ENCODE assay signal across 8 mouse cellular contexts in the genomic region with DNA sequence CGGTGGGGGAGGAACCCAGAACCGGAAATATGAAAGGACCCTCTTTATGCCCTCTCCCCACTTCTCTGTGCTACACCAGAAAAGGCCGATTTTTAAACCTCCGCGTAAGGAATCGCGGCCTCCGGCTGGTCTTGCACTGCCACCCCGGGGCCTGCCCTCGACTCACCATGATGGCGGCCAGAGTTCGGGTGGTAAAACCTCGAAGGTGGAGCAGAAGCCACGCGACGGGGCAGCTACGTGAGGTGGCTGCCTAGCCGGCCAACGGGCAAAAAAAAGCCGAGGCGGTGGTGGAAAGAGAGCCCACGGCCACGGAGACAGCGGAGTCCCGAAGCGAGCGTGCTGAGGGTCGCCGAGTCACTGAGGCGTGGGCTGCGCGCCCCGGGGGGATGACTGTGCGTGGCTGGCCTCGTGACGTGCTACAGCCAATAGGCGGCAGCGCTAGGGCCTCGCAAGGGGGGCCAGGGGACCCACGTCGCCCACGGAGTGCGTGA. TPM values are rescaled to one million over a fixed set of nuclear protein-coding genes. Genes with fewer than 3 reads are reported as not detected.
DNase-seq lines count a peak whose midpoint lies in the region; ATAC-seq and TF ChIP-seq lines count a peak whose summit lies in the region.

A gene (minus strand): TSS at position 396 of the 491 bp plus-strand sequence.

- no peaks in the 10 kb centered on the region for H3K27me3 ChIP-seq in kidney, embryonic 14.5 days (ENCODE audit: control insufficient read depth, insufficient read depth, low read length)
- no peaks in the 10 kb centered on the region for H3K27me3 ChIP-seq in forebrain, embryonic 11.5 days (ENCODE audit: control insufficient read depth, insufficient read depth, low read length)
- no peaks in the 10 kb centered on the region for H3K27me3 ChIP-seq in liver, embryonic 11.5 days (replicated peaks; ENCODE audit: control insufficient read depth, insufficient read depth, low read length)
- H3K27me3 ChIP-seq in testis, adult 2 months (ENCODE audit: control insufficient read depth, insufficient read depth, low read length), result no peaks in the 10 kb centered on the region

- H3K9me3 ChIP-seq in kidney, embryonic 14.5 days (ENCODE audit: control insufficient read depth, low read length), result peaks cover 11% of the 10 kb centered on the region
- peaks cover 10% of the 10 kb centered on the region for H3K9me3 ChIP-seq in forebrain, embryonic 11.5 days (ENCODE audit: control insufficient read depth, low read length)
- H3K9me3 ChIP-seq in liver, embryonic 11.5 days (ENCODE audit: control insufficient read depth, low read length), result peaks cover 7% of the 10 kb centered on the region

- no peak for DNase-seq in kidney, adult 18-20 months
- DNase-seq in R1 (ENCODE audit: low read depth, low spot score), result peak; percentile 60
- no peak for DNase-seq in forebrain, embryonic 11.5 days (ENCODE audit: low spot score)
- DNase-seq in liver, embryonic 11.5 days (ENCODE audit: low spot score), result peak; percentile 46
- DNase-seq in B cell, adult 2 months, result no peak
- DNase-seq in urinary bladder, adult 18-20 months (ENCODE audit: low spot score in 2 of 2), result no peak

- H3K4me2 ChIP-seq in kidney, embryonic 14.5 days (replicated peaks; ENCODE audit: low read depth, low read length), result peak within 1 kb of the TSS; percentile 51
- peak within 1 kb of the TSS; percentile 50 for H3K4me2 ChIP-seq in forebrain, embryonic 11.5 days (ENCODE audit: low read depth, low read length, severe bottlenecking)
- H3K4me2 ChIP-seq in liver, embryonic 11.5 days, result peak within 1 kb of the TSS; percentile 66

- peak; percentile 94 for TF ChIP-seq POLR2A in testis, adult 2 months (IDR thresholded peaks at IDR 0.05; ENCODE audit: control insufficient read depth, low read depth, low read length)

- H3K4me1 ChIP-seq in kidney, embryonic 14.5 days (ENCODE audit: control insufficient read depth, insufficient read depth, low read length), result no peaks in the 10 kb centered on the region
- H3K4me1 ChIP-seq in forebrain, embryonic 11.5 days (replicated peaks; ENCODE audit: control insufficient read depth, insufficient read depth, low read length), result no peaks in the 10 kb centered on the region; the same call in 1 of the 2 replicates
- H3K4me1 ChIP-seq in liver, embryonic 11.5 days (replicated peaks; ENCODE audit: control insufficient read depth, insufficient read depth, low read length), result no peaks in the 10 kb centered on the region
- peaks cover 4% of the 10 kb centered on the region for H3K4me1 ChIP-seq in testis, adult 2 months (ENCODE audit: control insufficient read depth, insufficient read depth, low read length)

- no peak for TF ChIP-seq CTCF in testis, adult 2 months (IDR thresholded peaks at IDR 0.05; ENCODE audit: control insufficient read depth, insufficient read depth, insufficient replicate concordance, low read depth, low read length)

- WGBS in kidney, embryonic 14.5 days, result 95% methylated on average over 42 of the region's 43 CpGs
- 92% methylated on average over 43 of the region's 43 CpGs for WGBS in forebrain, embryonic 11.5 days
- WGBS in liver, embryonic 11.5 days, result 90% methylated on average over 43 of the region's 43 CpGs

- peak within 1 kb of the TSS; percentile 59; the same call in 1 of the 2 replicates for H3K27ac ChIP-seq in kidney, embryonic 14.5 days (ENCODE audit: low read depth, low read length)
- no peak within 1 kb of the TSS for H3K27ac ChIP-seq in forebrain, embryonic 11.5 days (ENCODE audit: low read depth, low read length)
- H3K27ac ChIP-seq in liver, embryonic 11.5 days (ENCODE audit: low read depth, low read length), result peak within 1 kb of the TSS; percentile 48
- peak within 1 kb of the TSS; percentile 92 for H3K27ac ChIP-seq in testis, adult 2 months (ENCODE audit: control insufficient read depth, insufficient read depth, low read depth, low read length)

- peak within 1 kb of the TSS; percentile 60 for H3K9ac ChIP-seq in kidney, embryonic 14.5 days (ENCODE audit: low read depth, low read length)
- peak within 1 kb of the TSS; percentile 47 for H3K9ac ChIP-seq in forebrain, embryonic 11.5 days (ENCODE audit: low read length)
- H3K9ac ChIP-seq in liver, embryonic 11.5 days (ENCODE audit: low read depth, low read length), result peak within 1 kb of the TSS; percentile 58

- ATAC-seq in kidney, embryonic 14.5 days (ENCODE audit: low FRiP score, low TSS enrichment), result peak; percentile 1; the same call in 1 of the 2 replicates
- ATAC-seq in forebrain, embryonic 11.5 days (replicated peaks; ENCODE audit: low FRiP score), result peak; percentile 13; the same call in 1 of the 2 replicates
- ATAC-seq in liver, embryonic 11.5 days (replicated peaks; ENCODE audit: low FRiP score), result no peak

- peak within 1 kb of the TSS; percentile 38 for H3K4me3 ChIP-seq in kidney, embryonic 14.5 days (ENCODE audit: low read length)
- H3K4me3 ChIP-seq in forebrain, embryonic 11.5 days (ENCODE audit: low read depth, low read length), result peak within 1 kb of the TSS; percentile 35
- peak within 1 kb of the TSS; percentile 57 for H3K4me3 ChIP-seq in liver, embryonic 11.5 days (ENCODE audit: low read depth, low read length)
- H3K4me3 ChIP-seq in testis, adult 2 months (ENCODE audit: control insufficient read depth, low read depth, low read length), result peak within 1 kb of the TSS; percentile 86

- no peaks in the 10 kb centered on the region for H3K36me3 ChIP-seq in kidney, embryonic 14.5 days (ENCODE audit: control insufficient read depth, insufficient read depth, low read length)
- H3K36me3 ChIP-seq in forebrain, embryonic 11.5 days (ENCODE audit: control insufficient read depth, insufficient read depth, low read length), result no peaks in the 10 kb centered on the region
- 0 out of 2 replicates have a peak, but pooled peaks cover 2% of the 10 kb centered on the region for H3K36me3 ChIP-seq in liver, embryonic 11.5 days (ENCODE audit: control insufficient read depth, insufficient read depth, low read length)
- H3K36me3 ChIP-seq in testis, adult 2 months (ENCODE audit: control insufficient read depth, insufficient read depth, low read length), result no peaks in the 10 kb centered on the region

RNA-seq across cellular contexts. Expression of the gene that starts here (rescaled TPM):
- not detected in 2 replicates for polyA plus RNA-seq in kidney, embryonic 14.5 days (2014; fragmentation: Nextera tagmentation; extraction: Ambion mirVana)
- not detected in 2 replicates for polyA plus RNA-seq in forebrain, embryonic 11.5 days (2014; fragmentation: Nextera tagmentation; extraction: Ambion mirVana)
- polyA plus RNA-seq in liver, embryonic 11.5 days (2014; fragmentation: Nextera tagmentation; extraction: Ambion mirVana), result 0.18 and 0.45 TPM in 2 replicates
- 50.6 and 53.1 TPM in 2 replicates for polyA plus RNA-seq in testis, adult 2 months (2012; rRNA removed)

Comparison
In these comparisons a context has a peak if more than half of its experiments do, and no peak if none do; other contexts are left out.
1. RNA of the gene that starts here (polyA plus RNA-seq): 50.6 to 53.1 TPM in testis, adult 2 months; 0.18 to 0.45 TPM in liver, embryonic 11.5 days, not detected in forebrain, embryonic 11.5 days and not detected in kidney, embryonic 14.5 days; every median in the first group is over 10 times any median in the second.
2. Peak in ATAC-seq, H3K4me3 ChIP-seq, H3K27ac ChIP-seq, H3K9ac ChIP-seq and H3K4me2 ChIP-seq in kidney, embryonic 14.5 days; RNA of the gene not detected or under 1 TPM.
3. Peak in ATAC-seq, H3K4me3 ChIP-seq, H3K9ac ChIP-seq and H3K4me2 ChIP-seq in forebrain, embryonic 11.5 days; RNA of the gene not detected or under 1 TPM.
4. Peak in DNase-seq, H3K4me3 ChIP-seq, H3K27ac ChIP-seq, H3K9ac ChIP-seq and H3K4me2 ChIP-seq in liver, embryonic 11.5 days; RNA of the gene not detected or under 1 TPM.
5. H3K4me3 ChIP-seq: peak in every context shown above with its lines; median percentile 86 in testis, adult 2 months; 57 in liver, embryonic 11.5 days; 38 in kidney, embryonic 14.5 days; 35 in forebrain, embryonic 11.5 days.
6. Peak in every context shown above with its lines, with median percentiles within 50 percentile points of each other: H3K4me2 ChIP-seq and H3K9ac ChIP-seq.